Mouse (Mus musculus) limb, embryonic 13.5 days (tissue): ENCODE results near the gene Acnat2. TPM values are rescaled to one million over a fixed set of nuclear protein-coding genes. Genes with fewer than 3 reads are reported as not detected.
"Not testable (repeated sequence)": the region's sequence is repeated elsewhere in the genome, so short reads cannot be mapped to it uniquely, and the experiment has no call there.

Experiments used
- ATAC-seq: fragments of 200-750 bp; cut with Nextera tagmentation; 2 replicates; pipeline ENCODE4 v1.8.0; 2017; ENCODE audit warnings: low read depth, moderate number of reproducible peaks, moderate TSS enrichment; ENCODE audit not compliant: low FRiP score
- H3K27ac ChIP-seq: fragments of 300-500 bp; sonication (generic); 2 replicates; pipeline ENCODE4 v1.5.1; 2015; ENCODE audit warnings: inconsistent platforms, mild to moderate bottlenecking, moderate library complexity
- H3K27me3 ChIP-seq: fragments of 300-500 bp; sonication (generic); 2 replicates; pipeline ENCODE4 v1.6.1; 2015; ENCODE audit warnings: mild to moderate bottlenecking, inconsistent platforms
- H3K36me3 ChIP-seq: fragments of 300-500 bp; sonication (generic); 2 replicates; pipeline ENCODE4 v1.6.1; 2015; ENCODE audit warnings: inconsistent platforms, mild to moderate bottlenecking, moderate library complexity
- H3K4me1 ChIP-seq: fragments of 300-500 bp; sonication (generic); 2 replicates; pipeline ENCODE4 v1.6.1; 2015; ENCODE audit warnings: inconsistent platforms
- H3K4me2 ChIP-seq: fragments of 300-500 bp; sonication (generic); replicated peaks from 2 replicates; pipeline ENCODE4 v1.6.1; 2015; ENCODE audit warnings: inconsistent platforms, mild to moderate bottlenecking, moderate library complexity
- H3K4me3 ChIP-seq: fragments of 300-500 bp; sonication (generic); 2 replicates; pipeline ENCODE4 v1.5.1; 2015; ENCODE audit warnings: moderate library complexity, mild to moderate bottlenecking, inconsistent platforms
- H3K9ac ChIP-seq: fragments of 300-500 bp; sonication (generic); 2 replicates; pipeline ENCODE4 v1.6.1; 2015; ENCODE audit warnings: mild to moderate bottlenecking, inconsistent platforms
- H3K9me3 ChIP-seq: fragments of 300-500 bp; sonication (generic); 2 replicates; pipeline ENCODE4 v1.6.1; 2016; ENCODE audit warnings: inconsistent platforms
- whole genome bisulfite sequencing: fragments of 180-500 bp; shearing (Covaris S2); methylation state at CpG from one replicate; pipeline ENCODE4 v1.1.7; 2015; 5-methylcytosine and 5-hydroxymethylcytosine counted together
- polyA plus RNA-seq: library from polyadenylated mRNA; unstranded; fragments of >200 nt; fragmentation: Nextera tagmentation; extraction: Ambion mirVana; gene quantifications from 2 replicates; pipeline ENCODE4 v1.2.1, GENCODE M21; 2015

The Acnat2 gene
- polyA plus RNA-seq, 1 experiment from 2014 or later: not detected

- 43% methylated on average over 1 of the region's 1 CpGs for WGBS
- not testable (repeated sequence) for ATAC-seq
Observed at GRCm38 (mm10) chr4:49348001-49348400, 60.0 kb downstream of the Acnat2 start.

GRCm38 (mm10) chr4:49340091-49340490, 67.9 kb downstream of the Acnat2 start:
- ATAC-seq, H3K27ac ChIP-seq, H3K4me1 ChIP-seq, H3K36me3 ChIP-seq, H3K9me3 ChIP-seq, H3K4me2 ChIP-seq, H3K9ac ChIP-seq, H3K27me3 ChIP-seq, H3K4me3 ChIP-seq: not testable (repeated sequence)
- WGBS: 84% methylated on average over 3 of the region's 3 CpGs

More at GRCm38 (mm10) chr4:49348001-49348400, 60.0 kb downstream of the Acnat2 start:
- H3K27me3 ChIP-seq, H3K36me3 ChIP-seq, H3K4me3 ChIP-seq, H3K9ac ChIP-seq, H3K4me2 ChIP-seq, H3K4me1 ChIP-seq, H3K27ac ChIP-seq, H3K9me3 ChIP-seq: not testable (repeated sequence)

GRCm38 (mm10) chr4:49337949-49338348, 70.0 kb downstream of the Acnat2 start:
- not testable (repeated sequence) for ATAC-seq, H3K36me3 ChIP-seq, H3K4me1 ChIP-seq, H3K9ac ChIP-seq, H3K27ac ChIP-seq, H3K4me3 ChIP-seq, H3K9me3 ChIP-seq, H3K27me3 ChIP-seq, H3K4me2 ChIP-seq
- 76% methylated on average over 3 of the region's 4 CpGs for WGBS

Other genes starting within 250 kb of the Acnat2 start
- 0.10 TPM in 1 of 2 replicates, not detected in the other for gene Acnat1, start 65.8 kb upstream of the Acnat2 start, polyA plus RNA-seq
- gene Baat, start 98.4 kb upstream of the Acnat2 start, polyA plus RNA-seq: 0.11 TPM in 1 of 2 replicates, not detected in the other
- gene Mrpl50, start 112.9 kb upstream of the Acnat2 start, polyA plus RNA-seq: 87.0 and 87.1 TPM in 2 replicates
- 11.7 and 14.0 TPM in 2 replicates for gene Zfp189, start 113.0 kb upstream of the Acnat2 start, polyA plus RNA-seq
- 0.20 and 0.70 TPM in 2 replicates for gene Aldob, start 141.4 kb upstream of the Acnat2 start, polyA plus RNA-seq
- 32.0 and 34.1 TPM in 2 replicates for gene Tmem246, start 189.7 kb upstream of the Acnat2 start, polyA plus RNA-seq
- gene Rnf20, start 223.9 kb upstream of the Acnat2 start, polyA plus RNA-seq: 54.1 and 56.5 TPM in 2 replicates